Mouse (Mus musculus) spleen, adult 2 months (tissue): ENCODE results near the gene Slc35b1.

Source experiments
- CTCF ChIP-seq: fragments of 200-500 bp; IDR thresholded peaks from 2 replicates; pipeline ENCODE4 v1.5.1; 2011; ENCODE audit warnings: mild to moderate bottlenecking, inconsistent platforms; ENCODE audit not compliant: insufficient read depth, insufficient read length, insufficient replicate concordance; ENCODE audit errors: extremely low read depth
- POLR2A ChIP-seq: fragments of 200-500 bp; IDR thresholded peaks from 2 replicates; pipeline ENCODE4 v1.6.1; 2011; ENCODE audit warnings: low read depth, low read length, inconsistent platforms

DNA sequence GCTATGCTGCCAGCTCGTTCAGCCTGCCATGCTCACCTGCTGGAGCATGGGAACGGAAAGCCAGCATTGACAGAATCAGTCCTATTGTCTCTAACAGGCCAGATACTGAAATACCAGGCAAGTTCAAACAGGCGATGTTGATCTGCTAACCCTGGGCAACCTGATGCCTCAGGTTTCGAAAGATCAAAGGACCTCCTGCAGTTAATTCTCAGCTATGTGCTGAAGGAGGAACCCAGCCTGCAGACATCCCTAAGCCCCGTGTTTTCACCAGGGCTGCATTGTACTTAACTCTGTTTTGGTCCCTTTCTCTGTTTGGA is 9.0 kb downstream of the Slc35b1 start:
- TF ChIP-seq POLR2A (no peak), CTCF (no peak)
